Mouse (Mus musculus): ENCODE data around the gene St3gal4.

The St3gal4 gene

DNA sequence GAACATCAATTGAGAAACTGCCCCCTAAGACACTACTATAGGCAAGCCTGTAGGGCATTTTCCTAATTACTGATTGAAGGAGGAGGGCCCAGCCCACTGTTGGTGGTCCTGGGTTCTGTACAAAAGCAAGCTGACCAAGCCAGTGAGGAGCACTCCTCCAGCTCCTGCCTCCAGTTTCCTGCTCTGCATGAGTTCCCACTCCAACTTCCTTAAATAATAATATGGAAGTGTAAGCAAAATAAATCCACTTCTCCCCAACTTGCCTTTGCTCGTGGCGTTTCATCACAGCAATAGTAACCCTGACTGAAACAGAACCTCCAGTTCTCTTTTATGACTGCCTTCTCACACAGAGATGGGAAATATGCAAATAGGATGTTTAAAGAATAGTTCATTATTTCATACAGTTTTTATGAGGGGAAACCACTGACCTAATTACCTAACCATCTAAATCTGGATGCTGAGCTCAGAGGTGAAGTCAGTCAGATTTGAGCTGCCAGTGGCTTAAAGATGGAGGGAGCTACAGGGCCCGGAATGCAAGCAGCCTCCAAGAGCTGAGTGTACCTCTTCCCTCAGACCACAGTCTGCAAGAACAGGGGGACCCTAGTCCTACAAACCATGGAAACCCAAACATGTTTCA lies 69.1 kb downstream of the St3gal4 start:
- no peak for DNase-seq (ENCODE audit: low spot score in 2 of 2)

DNA sequence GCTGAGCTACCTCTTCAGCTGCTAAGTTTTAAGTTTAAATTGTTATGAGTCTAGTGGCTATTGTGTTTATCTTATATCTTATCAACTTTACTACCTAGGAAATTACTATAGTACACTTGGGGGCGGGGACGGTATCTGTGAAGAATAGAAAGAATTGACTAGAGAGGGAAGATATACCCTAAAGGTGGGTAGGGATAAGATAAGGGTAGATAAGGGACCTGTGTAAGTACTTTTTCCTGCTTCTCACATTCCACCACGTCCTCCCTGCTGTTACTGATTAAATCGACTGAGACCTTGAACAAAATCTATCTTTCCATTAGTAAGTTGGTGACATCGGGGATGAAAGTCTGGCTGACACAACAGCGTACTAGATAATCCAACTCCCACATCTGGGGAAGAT lies 70.6 kb downstream of the St3gal4 start:
- DNase-seq (ENCODE audit: low spot score in 2 of 2), result no peak

DNA sequence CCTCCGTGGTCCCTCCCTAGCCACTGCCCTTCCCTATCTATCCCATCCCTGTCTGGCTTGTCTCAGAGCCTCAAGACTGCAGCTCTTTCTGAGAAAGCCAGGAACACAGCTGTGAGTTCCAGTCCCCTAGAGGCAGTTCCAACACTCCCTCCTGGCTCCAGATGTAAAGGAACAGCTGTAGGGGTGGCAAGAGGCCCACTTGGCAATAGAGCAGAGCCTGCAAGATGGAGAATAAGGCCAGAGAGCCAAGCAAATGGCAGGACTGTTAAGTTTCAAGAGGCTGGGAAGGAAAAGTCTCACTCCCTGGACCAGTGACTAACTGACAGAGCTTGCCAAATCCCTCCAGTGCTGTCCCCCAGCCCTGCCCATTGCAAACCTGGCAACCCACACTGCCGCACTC lies 73.3 kb downstream of the St3gal4 start:
- DNase-seq (ENCODE audit: low spot score in 2 of 2), result peak; percentile 72 to 86

DNA sequence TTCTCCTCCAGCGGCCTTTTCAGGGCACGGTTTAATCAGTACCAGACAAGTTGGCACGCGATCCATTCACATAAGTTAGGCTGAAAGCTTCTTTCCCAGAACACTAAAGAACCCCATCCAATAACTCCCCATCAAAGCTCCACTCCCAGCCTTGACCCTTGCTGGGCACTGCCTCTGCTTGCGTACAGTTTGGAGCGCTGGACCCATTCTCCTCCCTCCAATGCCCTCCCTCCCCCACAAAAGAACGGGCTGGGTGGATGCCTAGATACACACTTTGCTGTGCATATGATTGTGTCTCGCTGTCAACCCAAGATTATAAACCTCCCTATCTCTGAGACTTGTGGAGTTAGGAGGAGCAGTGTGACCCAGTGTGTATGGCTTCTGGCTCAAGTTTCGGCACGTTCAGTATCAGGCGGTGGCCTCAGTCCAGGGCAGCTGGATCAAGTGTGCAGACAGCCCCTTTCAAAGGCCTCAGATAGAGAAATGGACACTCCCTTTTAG lies 74.0 kb downstream of the St3gal4 start:
- peak; percentile 49 to 69 for DNase-seq (ENCODE audit: low spot score in 2 of 2)

DNA sequence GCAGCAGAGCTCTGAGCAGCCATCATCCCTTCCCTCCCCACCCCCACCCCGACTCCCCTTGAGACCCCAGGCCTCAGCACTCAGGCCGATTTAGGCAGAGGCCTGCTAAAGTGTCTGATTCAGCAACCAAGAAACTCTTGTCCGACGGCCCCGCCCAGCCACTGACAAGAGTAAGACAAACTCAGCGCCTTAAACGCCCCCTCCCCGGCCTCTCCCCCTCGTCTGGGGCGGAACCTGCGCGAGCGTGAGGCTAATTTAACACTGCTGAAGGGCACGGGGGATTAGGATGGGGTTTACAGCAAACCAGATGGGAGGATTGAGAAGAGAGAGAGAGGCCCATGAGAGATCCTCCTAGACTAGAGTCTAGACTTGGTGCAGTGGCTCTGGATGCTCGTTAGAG lies 74.6 kb downstream of the St3gal4 start:
- no peak for DNase-seq (ENCODE audit: low spot score in 2 of 2)

DNA sequence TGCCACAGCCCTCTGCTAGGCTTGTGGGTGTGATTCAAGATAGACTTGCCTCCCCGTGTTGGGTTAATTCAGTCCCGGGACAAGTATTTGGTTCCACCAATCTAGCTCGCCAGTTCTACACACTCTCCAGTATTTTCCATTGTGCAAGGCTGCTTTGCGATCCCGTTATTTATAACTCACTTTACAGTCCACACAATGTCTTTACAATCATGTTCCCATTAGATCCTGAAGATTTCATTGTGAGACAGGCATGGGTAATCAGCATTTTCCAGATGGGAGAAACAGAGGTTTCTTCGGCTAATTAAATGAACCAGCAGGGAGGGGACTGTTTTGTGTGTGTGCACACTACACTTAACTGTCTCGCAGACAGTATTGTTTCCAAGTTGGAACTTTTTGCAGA lies 75.4 kb downstream of the St3gal4 start:
- DNase-seq (ENCODE audit: low spot score in 2 of 2), result no peak

DNA sequence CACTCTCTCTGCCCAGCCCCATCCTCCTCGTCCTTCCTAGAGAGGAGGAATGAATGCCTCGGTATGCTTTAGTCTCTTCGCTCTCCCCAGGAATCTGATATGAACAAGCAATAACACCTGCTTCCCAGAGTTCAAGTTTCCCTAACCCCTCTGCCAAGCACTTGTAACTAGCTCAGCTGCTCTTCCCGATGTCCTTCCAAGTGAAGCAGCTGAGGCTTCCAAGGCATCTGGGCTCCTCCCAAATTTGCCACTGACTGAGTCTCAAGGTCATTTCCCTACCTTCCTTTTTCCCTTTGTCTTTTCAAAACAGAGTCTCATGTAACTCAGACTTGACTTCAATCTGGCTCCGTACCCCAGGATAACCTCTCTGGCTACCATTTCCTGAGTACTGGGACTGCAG lies 77.6 kb downstream of the St3gal4 start:
- no peak for DNase-seq (ENCODE audit: low spot score in 2 of 2)

DNA sequence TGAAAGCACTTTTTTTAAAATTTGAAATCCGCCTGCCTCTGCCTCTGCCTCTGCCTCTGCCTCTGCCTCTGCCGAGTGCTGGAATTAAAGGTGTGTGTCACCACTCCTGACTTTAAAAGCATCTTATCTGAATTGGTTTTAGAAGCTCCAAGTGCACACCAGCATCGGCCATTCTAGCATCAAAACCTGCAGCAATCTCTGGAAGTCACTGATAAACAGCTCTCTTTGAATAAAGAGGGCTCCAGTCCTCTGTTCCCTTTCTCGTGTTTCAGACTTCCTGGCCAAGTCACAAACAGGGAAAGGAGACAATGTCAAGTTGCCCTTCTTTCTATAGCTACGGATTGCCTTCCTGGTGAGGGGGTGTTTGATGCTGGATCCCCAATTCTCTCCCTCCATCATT lies 79.2 kb downstream of the St3gal4 start:
- no peak for DNase-seq (ENCODE audit: low spot score in 2 of 2)

DNA sequence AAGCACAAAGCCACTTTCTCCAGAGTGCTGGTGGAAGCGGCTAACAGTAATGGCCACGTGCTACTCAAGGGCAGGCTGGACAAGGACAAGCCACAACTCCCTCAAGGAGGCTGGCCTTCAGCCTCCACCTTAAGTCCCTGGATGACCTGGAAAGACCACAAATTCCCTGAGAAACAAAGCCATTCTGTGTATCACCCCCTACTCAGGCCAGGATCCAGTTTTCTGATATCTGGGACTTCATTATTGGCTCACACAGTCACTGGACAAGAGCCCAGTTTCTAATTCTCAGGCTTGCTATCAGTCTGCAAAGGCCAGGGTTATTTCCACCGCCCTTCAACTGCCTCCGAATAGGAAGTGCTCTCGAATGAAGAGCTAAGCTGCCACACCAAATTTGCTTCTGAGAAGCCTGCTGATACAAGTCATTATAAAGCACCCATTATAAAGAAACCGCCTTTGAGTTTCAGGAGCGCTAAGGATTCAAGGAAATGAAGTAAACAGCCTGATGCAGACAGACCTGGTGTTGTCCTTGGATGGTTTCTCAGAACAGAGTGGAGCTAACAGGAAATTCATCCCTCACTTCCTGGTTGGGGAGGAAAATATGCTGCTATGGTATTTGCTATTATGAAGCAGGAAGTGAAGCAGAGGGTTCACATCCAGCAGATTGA lies 80.0 kb downstream of the St3gal4 start:
- DNase-seq (ENCODE audit: low spot score in 2 of 2), result no peak

DNA sequence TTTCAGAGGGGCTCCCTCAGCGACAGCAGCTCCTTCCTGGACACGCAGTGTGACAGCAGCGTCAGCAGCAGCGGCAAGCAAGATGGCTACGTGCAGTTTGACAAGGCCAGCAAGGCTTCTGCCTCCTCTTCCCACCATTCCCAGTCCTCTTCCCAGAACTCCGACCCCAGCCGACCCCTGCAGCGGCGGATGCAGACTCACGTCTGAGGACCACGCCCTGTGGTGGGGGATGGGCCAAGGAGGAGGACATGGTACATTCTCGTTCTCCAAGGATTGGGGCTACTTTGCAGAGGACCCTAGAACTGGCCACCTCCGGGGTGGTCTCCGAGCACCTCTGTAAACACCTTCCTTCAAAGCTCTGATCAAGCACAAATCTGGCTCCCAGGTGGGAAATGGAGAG lies 84.0 kb downstream of the St3gal4 start:
- no peak for DNase-seq (ENCODE audit: low spot score in 2 of 2)

DNA sequence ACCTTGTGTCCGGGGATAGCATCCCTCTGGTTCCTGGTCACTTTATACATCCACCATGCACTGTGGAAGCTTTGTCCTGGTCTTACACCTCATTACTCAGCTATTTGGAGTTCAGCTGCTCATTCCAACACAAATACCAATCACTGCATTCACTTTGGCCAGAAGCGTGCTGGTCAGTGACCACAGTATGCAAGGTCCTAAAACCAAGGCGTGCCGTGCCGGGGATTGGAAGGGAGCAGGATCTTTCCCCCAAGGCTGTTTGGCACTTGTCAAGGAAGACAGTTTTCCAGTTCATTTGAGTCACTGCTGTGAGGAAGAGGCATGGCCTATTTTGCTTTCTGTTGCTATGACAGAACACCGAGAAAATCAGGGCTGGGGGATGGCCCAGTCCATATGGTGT lies 86.6 kb downstream of the St3gal4 start:
- DNase-seq (ENCODE audit: low spot score in 2 of 2), result no peak

DNA sequence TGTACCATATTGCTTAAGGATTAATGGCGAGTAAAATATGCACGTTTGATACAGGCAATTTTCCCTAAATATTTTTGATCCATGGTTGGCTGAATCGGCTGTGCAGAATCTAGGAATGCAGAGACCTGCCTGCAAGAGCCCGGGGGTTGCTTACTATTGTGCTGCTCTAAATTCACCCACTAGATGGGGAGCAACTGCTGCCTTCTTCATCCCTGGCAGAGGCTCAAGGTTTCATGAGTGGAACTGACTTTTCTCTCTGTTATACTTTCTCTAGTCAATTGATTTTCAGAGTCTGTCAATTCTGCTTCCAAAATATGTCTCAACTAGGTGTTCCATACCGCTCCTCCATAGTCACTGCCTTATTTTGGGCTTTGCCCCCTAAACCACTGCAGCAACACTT lies 88.2 kb downstream of the St3gal4 start:
- DNase-seq (ENCODE audit: low spot score in 2 of 2), result peak in 1 of 2 experiments; percentile 28

DNA sequence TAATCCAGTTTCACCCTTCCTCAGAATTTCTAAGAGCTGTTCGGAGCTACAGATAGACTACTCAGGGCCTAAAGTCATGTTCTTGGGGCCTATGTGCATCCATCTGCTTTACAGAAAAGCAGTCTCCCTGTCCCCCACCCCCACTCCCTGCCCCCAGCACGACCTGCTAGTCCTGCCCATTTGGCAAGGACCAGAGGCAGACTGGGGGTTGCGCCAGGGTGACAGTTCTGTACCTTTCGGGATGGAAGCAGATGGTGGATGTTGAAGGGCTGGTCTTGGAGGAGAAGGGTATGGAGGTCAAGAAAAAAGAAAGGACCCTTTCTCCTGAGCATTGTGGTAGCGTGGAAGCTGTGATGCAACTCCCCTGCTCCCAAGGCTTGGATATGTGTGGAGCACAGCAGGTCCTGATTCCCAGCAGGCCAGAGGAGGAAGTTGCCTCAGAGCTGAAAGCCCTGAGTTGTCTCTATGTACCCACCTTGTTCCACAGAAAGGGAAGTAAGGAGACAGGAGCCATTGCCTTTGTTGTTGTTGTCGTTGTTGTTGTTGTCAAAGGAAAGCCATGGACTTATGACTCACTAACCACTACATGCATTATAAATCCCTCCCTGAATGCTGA lies 91.6 kb downstream of the St3gal4 start:
- DNase-seq (ENCODE audit: low spot score in 2 of 2), result no peak

DNA sequence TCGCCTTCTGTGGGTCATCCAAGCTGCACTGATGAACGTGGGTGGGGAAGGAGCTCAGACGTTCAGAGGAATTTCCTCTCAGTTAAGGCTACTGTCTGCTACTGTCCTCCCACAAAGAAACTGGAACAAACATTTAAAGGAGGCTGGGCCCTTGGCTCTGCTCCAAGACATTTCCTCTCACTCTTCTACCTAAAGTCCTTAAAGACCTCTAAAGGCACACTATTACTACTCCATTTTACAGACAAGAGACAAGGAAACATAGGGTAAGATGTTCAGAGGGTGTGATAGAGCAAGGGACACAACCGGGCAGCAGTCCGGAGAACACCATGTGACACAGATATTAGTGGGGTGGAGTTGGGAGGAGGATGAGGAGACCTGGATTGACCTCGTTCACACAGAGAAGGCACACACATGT lies 92.2 kb downstream of the St3gal4 start:
- DNase-seq (ENCODE audit: low spot score in 2 of 2), result no peak

DNA sequence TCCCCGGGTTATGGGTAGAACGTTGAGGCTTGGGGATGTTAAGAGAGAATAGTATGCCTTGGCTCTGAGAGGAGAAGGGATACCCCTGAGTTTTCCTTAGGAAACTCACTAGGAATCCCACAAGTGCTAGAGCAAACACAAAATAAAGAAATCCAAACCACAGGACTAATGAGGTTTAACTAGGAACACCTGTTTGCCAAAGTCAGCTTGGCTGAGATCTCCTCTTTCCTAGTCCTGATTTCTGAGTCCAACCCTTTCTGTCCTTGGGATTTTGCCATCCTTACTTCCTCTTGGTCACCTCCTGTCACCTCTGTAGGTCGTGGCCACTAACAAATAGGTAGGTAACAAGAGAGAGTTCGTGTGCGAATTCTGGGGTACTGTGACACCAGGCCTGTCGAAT lies 92.8 kb downstream of the St3gal4 start:
- no peak for DNase-seq (ENCODE audit: low spot score in 2 of 2)

DNA sequence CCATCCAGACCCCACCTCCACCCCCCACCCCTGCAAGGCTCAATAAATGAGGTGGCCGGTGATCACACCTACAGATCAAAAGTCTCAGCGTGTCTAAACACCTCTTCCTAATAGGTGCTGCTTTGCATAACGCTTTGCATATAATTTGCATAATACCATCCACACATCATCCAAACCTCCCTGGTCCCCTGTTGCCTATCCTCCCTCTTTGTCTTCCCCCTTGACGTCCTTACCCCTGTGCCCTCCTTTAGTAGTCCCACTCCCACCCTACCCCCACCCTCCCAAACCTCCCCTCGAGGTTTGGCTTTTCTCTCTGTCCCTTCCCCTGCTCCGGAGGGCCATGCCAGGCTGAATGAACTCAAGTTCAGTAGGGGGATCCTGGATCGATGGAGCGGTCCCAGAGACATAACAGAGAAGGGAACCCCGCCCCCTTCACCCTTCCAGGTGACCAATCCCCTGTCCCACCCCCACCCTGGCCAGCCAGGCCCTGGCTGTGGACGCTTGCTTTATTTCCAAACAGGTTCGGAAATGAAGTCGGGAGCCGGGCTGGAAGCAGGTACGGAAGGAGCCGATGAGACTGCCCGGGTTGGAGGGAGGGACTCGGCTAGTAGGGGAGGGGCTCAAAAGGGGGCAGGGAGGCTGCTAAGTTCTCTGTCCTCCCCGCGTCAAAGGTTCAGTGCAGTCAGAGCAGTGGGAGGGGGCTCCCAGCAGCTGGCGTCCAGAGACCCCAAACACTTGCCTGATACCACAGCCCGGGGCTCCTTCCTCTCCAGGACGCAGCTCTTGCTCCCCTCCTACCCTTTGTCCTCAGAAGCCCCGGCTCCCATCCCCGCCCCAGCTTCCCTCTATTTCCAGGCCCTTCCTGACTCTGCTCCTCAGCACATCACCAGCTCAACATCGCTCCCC lies 94.2 kb downstream of the St3gal4 start:
- DNase-seq (ENCODE audit: low spot score in 2 of 2), result no peak

DNA sequence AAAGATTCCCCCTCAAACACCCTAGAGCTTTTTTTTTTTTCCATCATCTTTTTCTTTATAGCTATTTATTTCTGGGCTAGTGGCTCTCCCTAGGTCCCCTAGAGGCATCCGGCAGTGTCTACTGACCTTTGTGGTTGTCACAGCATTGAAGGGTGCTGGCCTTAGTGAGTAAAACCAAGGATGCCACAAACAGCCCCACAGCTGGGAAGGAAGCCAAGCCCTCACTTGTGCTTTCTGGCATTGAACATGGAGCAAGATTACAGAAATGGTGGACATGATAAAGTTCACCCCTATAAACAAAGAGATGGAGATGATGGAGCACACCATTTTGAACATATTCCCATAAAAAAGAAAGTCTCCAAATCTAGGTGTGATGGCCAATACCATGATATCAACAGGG lies 97.3 kb downstream of the St3gal4 start:
- DNase-seq (ENCODE audit: low spot score in 2 of 2), result no peak

DNA sequence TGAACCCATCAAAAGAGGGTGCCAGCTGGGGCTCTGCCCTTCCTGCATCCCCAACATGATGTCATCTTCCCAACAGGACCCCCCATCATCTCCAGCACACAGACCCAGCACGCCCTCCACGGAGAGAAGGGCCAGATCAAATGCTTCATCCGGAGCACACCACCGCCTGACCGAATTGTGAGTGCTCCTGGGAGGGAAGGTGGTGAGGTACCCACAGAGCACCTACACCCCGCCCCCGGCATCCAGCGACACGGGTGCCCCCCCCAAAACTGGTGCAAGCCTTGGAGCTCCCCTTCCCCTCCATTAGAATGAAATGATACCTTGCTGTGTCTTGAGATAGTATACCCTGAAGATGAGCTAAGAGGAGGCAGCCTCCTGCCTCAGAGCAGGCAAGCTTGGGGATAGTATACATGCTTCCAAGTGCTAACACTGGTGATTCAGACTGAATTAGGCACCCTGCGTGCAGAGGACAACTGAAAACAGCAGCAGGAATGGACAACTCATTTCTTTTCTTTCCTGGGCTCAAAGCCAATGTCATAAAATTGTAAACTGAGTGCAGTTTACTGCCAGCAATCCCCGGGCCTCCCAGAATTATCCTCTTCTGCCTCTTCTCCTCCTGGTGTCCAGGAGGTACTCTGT lies 98.9 kb downstream of the St3gal4 start:
- DNase-seq (ENCODE audit: low spot score in 2 of 2), result no peak

DNA sequence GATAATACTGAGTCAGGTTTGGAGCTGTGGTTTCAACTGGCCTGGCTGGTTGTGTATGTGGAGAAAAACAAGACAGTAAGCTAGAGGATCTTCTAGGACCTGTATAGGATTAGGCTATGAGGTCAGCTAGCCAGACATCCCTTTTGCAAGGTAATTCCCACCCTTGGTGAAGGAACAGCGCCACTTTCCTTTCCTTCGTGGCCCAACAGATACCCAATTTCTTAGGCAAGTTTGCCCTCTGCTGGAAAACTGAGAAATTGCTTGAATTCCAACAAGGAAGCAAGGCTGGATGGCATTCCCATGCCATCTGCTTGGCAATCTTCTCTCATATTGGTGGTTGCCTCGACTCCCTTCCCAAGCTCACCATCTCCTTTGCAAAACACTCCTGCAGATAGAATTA lies 99.7 kb downstream of the St3gal4 start:
- no peak for DNase-seq (ENCODE audit: low spot score in 2 of 2)

DNA sequence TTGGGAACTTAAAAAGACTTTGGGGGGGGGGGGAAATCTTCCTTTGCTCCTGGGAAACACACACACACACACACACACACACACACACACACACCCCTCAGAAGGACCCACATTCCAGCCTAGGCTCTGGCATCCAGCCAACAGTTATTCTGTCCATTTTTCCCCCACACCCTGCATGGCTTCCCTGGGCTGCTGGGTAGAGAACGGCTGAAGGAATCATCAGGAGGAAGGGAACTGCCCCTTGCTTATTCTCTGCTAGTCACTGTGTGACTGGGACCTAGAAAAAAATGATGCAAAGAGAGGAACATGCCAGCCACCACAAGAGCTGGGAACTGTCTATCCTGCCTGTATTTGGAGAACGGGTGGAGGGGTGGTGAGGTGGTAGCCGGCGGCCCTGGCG lies 101.0 kb downstream of the St3gal4 start:
- no peak for DNase-seq (ENCODE audit: low spot score in 2 of 2)

DNA sequence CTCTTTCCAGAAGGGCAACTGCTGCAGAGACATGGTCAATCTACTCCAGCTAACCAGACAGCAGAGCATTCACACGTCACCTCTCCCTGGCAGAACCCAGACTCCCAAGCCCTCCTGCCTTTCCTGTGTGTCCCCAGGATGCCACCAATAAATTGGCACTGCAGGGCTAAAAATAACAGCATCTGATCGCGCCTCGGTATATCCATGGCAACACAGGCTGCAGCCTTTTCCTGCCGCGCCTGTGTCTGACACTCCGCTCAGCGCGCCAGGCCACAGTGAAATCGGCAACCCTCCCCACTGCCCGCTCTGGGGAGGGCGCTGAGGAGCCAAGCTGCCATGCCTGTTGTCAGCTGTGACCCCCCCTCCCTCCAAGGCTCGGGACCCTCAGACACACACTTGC lies 101.5 kb downstream of the St3gal4 start:
- DNase-seq (ENCODE audit: low spot score in 2 of 2), result no peak

DNA sequence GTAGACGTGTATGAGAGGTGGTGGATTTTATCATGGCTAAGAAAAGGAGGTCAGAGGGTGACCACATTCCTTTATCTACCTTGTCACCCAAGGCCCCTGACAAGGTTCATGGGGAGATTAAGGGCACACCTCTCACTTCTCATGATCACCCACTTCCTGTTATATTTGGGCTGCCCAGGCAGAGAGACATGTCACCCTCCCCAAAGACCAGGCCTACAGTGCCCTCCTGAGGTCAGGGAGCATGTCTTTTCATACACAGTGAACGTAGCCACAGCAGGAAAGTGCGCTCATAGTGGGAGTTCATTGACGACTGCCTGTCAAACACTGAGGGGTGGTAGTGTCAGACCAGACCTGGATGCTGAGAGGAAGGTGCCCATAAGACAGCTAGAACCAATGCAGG lies 102.3 kb downstream of the St3gal4 start:
- no peak for DNase-seq (ENCODE audit: low spot score in 2 of 2)

All from urinary bladder, postnatal 36 days (tissue).